Mouse (Mus musculus) spleen, postnatal 36 days (tissue): ENCODE measurements around the gene Ccdc88c.

Experiments used
- DNase-seq, 2 experiments: peaks; one replicate each; pipeline ENCODE4 v3.0.0; 2022; ENCODE audit warnings: low spot score in 2 of 2, mixed read lengths in 1 of 2

Ccdc88c gene

DNA sequence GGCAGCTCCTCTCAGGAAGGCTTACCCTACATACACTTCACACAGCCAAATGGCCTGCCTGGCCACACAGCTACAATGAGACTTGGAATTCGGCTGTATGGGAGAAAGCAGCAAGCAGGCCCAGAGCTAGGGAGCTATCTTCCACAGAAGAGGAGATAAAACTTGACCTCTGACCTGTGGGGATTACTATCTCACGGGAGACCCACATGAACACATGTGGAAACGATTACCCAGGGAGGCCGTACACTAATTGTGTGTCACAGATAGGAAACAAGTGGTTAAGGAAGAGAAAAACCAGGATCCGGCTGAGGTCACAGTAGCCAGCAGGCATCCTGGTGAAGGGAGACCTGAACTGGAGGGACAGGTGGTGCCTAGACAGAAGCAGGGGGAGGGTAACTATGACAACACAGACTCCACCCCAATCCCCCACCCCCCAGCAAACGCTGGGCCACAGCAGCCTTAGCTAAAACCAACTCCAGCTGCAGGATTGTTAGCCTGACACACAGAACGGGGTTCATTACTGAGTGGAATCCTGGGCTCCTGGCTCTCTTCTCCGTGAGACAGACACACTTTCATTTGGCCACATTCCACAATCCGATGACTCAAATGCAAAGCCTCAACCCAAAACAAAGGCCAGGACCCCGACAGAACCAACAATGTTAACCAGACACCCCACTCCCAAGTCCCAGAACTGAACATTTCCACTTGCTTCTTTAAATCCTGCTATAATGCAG is 30.9 kb downstream of the Ccdc88c start:
- DNase-seq: no peak

- no peak for DNase-seq
Measured at GRCm38 (mm10) chr12:100996378-100996898, 32.4 kb downstream of the Ccdc88c start.

DNA sequence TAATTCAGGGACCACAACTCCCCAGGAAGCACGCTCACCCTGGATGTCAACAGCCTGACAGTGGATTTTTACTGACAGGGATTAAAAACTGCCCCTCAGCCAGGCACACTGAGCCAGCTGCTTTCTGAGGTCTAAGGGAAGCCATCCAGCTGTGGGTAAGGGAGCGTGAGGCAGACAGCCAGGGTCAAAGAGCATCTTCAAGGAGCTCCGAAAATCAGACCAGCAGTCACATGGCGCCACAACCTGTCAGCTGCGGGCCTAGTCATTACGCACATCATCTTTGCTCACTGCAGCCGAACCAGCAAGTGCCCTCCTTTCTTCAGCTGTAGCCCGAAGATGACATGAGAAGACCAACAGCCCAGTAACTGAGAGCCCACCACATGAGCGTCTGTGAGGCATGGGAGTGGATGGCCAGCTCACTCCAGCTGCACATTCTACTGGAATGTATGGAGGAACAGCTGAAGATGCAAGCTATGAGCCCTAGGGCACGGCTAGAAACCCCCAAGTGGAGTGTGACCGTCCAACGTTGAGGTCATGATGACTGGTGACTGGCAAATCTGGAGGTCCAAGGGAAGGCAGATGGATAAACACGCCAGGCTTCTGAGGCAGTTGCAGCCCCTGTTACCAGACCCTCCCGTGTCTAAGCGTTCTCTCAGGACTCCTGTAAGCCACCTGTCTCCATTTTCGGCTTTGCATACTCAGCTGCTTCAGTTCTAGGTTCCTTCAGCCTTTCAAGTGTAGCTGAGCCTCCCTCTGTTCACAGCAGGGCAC is 33.1 kb downstream of the Ccdc88c start:
- no peak for DNase-seq

DNA sequence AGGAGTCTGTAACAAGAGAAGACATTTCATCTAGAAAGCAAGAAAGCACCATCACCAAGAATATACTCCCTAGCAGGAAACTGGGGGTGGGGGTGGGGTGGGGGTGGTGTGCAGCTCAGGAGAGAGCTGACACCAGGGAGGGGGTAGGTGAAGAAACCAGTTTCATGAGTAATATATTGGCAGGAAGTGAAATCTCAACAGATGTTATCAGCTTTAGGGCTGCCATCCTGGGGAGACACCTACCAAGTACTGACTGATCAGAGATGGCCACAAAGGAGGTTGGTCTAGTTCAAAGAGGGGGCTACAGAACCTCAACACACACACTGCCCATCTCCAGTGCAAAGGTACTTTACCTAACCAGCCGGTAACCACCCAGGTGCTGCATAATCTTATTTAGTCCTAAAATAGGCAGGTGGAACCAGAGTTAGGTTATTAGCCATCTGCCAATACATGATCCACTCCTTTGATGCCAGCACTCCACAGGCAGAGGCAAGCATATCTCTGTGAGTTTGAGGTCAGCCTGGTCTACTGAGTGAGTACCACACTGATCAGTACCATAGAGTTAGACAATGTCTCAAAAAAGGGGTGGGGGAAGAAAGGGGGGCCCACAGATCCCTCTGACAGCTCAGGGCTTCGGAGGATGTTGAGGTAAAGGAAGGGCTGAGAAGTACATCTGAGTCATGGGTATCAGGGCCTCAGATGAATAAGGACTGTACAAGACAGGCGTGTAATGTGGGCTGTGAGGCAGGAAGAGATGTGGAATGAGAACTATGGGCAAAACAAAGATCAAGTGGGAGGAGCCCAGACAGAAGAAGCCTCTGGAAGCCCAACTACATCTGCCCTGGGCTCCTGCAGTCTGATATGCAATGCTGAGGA is 34.5 kb downstream of the Ccdc88c start:
- peak in 1 of 2 experiments; percentile 44 for DNase-seq

DNA sequence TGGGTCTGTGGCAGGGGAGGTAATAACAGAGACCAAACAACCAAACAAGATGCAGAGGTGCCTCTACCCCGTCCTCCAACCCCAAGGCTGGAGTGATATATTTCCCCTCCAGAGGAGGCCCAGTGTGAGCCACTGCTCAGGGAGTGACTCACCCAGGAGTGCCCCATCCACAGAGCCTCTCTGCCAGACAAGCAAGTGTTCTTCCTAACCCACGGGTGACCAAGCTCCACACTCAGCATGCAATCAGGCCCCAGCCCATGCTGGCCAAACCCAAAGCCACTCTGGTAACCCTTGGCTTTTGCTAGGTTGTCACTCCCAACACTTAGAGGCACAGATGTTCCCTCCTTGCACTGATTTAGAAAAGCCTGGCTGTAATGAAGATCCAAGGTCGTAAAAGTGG is 35.7 kb downstream of the Ccdc88c start:
- no peak for DNase-seq

- no peak for DNase-seq
Measured at GRCm38 (mm10) chr12:100992505-100992904, 36.4 kb downstream of the Ccdc88c start.

DNA sequence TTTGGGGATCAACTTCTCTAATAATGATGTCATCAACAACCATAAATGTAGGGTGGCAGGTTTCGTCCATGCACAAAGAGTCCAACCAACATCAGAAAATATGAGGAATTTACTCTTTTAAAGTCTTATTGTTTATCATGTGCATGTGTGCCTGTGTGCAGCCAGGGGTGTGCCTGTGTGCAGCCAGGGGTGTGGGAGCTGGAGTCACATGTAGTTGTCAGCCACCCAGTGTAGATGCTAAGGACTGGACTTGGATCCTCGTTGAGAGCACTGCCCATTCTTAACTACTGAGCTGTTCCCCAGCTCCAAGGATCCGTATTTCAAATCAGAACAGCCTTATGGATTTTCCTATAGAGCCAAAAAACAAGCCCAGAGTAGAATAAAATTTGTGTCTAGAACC is 37.7 kb downstream of the Ccdc88c start:
- no peak for DNase-seq

DNA sequence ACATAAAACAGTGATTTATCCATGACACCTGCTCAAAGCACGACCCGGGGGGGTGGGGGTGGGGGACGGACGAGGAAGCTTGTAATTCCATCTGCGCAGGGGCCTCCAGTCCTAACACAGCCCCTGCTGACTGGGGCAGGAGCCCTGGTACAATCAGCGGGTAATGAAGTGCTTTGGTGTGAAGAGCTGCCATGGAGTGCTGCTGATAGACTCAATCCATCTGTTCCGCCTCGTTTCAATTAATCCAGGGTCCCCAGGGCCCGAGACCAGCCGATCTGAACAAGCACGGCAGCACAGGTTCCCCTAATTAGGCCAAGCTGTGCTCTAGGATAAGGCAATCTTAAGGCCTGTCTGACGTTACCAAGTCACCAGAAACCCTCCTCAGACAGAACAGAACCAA is 38.6 kb downstream of the Ccdc88c start:
- DNase-seq: no peak

- DNase-seq: no peak
Measured at GRCm38 (mm10) chr12:100989780-100990288, 39.0 kb downstream of the Ccdc88c start.

DNA sequence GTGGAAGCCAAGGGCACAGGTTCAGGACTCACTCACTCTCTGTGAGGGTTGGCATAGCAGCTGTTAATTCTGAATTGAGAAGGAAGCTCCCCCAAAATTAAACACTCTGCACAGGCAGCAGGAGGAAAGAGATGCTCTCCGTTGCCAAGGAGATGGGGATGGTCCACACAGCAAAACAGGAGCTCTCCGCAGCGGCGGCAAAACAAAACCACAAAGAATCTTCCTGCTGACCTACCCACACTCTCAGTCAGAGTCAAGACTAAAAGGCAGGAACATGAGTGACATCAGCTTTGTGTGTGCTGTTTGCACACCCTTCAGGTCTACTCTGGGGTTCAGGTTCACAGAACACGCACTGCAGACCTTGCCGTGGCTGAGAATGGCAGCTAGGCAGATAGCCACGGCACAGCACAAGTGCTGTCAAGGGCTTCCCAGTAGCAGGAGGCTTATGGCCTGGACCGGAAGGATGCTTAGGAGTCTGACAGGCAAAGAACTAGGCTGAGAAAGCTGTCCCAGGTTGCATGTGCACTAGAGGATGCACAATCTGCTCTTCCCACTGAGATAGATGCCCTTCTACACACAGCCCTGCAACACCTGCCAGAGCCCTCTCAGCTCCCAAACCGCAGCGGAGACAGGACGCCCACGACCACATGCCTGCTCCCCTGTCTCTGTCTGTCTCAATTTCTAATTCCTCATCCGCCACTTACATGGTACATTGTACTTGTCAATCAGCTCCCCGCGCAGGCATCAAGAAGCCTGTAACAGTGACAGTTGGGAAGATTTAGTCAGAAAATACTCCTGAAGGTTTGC is 40.3 kb downstream of the Ccdc88c start:
- DNase-seq: no peak

DNA sequence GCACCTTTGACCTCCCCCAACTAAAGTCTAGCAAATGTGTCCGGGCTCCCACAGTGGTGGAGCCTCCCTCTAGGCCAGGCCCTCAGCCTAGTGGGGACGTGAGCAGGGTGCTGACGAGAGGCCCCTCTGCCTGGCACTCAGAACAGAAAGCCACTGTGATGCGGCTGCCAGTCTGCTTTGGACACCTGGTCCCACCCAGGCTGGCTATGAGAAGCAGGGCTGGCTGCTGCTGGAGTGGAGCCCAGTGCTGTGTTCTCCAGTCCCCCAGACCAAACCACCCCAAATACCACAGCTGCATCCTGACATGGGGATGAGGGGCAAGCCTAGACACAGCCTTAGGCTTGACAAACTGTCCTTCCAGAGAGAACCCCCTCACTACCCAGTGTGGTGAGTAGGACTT is 42.4 kb downstream of the Ccdc88c start:
- DNase-seq: no peak

GRCm38 (mm10) chr12:100985793-100986157 is 43.1 kb downstream of the Ccdc88c start:
- DNase-seq: no peak

GRCm38 (mm10) chr12:100985050-100985792 is 43.6 kb downstream of the Ccdc88c start:
- DNase-seq: no peak

GRCm38 (mm10) chr12:100983565-100983964 is 45.3 kb downstream of the Ccdc88c start:
- DNase-seq: no peak

DNA sequence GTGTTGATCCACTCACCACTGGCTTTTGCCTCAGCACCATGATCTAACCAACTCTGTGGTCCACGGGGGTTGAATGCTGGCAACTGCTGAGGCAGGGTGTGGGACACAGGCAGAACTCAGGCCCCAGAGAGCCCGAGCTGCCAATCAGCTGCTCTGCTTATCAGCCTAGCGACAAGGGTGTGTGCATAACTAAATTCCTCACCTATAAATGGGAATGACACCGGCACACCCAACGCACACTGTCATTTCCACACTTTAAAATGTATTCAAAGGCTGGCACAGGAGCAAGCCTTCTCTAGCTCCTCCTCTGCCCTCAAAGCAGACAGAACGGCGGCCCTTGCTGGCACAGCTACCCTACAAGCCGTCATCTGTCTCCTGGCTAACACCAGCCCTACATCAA is 46.6 kb downstream of the Ccdc88c start:
- DNase-seq: no peak

DNA sequence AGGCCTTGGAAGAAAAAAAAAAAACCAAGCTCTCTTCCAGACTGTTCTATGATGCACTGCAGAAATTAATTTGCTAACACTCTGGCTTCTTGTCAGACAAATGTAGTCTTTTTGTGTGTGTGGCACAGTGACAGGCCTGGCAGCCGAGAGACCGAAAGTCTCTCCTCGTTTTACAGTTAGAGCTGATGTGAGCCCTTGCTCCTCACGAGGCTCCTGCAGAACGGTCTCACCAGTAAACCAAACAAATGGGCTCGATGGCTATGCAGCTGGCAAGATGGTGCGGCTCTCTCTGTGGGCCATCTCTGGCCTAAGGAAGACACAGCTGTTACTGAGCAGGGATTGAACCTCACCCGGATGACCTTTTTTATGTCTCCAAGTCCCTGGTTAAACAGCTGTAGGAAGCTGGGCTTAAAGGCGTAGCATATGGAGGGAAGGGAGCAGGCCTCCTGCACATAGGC is 48.3 kb downstream of the Ccdc88c start:
- no peak for DNase-seq

DNA sequence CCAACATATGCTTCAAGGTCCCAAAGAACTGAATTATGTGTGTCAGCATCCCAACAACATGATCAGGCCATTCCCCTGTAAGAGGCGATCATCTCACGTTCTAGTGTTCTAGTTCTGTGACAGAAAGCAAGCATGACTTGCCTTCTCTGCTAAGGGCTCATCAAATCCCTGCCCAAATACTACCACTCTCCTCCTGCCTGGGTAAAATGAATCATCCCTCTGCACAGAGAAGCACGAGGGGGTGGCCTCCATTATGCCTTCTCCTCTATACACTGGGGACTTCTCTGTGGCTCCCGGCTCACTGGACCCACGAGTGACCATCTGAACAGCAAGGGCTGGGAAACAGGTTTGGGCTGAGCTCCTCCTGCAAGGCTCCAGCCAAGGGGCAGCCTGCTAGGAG is 49.2 kb downstream of the Ccdc88c start:
- no peak for DNase-seq

DNA sequence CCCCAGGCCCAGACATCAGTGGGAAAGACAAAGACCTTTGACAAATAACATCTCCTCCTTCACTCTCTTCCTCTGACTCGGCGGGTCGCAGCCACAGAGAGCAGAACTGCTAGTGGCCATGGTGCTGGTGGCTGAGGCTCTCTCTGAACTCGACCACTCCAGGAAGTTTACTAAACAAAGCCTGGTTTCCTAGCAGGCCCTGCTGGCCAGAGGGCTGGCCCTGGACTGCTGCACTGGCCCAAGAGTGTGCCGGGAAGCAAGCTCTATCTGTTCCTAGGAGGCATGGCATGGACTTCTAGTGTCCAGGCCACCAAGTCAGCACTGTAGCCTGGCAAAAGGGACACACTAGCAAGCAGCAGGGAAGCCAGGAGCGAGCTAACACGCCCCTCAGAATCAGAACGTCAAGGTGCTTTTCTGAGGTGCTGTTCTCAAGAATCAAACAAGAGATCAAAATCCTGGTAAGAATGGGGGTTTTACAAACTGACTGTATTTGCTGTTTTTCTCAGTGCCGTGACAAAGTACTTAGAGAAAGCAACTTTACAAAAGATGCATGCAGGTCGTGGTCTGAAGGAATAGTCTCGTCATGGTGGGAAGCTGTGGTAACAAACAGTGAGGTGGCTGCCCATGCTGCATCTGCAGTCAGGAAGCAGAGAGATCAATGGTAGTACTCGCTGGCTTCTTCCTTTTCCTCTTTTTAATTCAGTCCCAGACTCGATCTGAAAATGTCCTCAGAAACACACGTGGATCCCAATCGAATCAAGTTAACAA is 50.7 kb downstream of the Ccdc88c start:
- DNase-seq: no peak

GRCm38 (mm10) chr12:100977551-100977950 is 51.3 kb downstream of the Ccdc88c start:
- no peak for DNase-seq
